ENCODE assay signal across 14 mouse cellular contexts in genomic region chr7:129842303-129843122, GRCm38 (mm10).
DNase-seq lines count a peak whose midpoint lies in the region; ATAC-seq lines count a peak whose summit lies in the region.
"Had no signal": no experiment of that assay in that cellular context is flagged by ENCODE, and none has a peak within 500 bp of the region (broad histone marks: within the 10 kb centered on the region; RNA-seq: fewer than 3 reads in every experiment).

No protein-coding gene starts in this region.

- no peaks in the 10 kb centered on the region for H3K27me3 ChIP-seq in intestine, embryonic 15.5 days (replicated peaks)
- H3K27me3 ChIP-seq: limb, embryonic 15.5 days had no signal

- H3K27ac ChIP-seq in intestine, embryonic 15.5 days: no peak overlapping the region
- H3K27ac ChIP-seq: limb, embryonic 15.5 days; macrophage had no signal

- no peaks in the 10 kb centered on the region for H3K36me3 ChIP-seq in intestine, embryonic 15.5 days
- H3K36me3 ChIP-seq: limb, embryonic 15.5 days had no signal

- H3K4me2 ChIP-seq in intestine, embryonic 15.5 days (replicated peaks): no peak overlapping the region
- H3K4me2 ChIP-seq: limb, embryonic 15.5 days had no signal

- H3K9me3 ChIP-seq in intestine, embryonic 15.5 days: no peaks in the 10 kb centered on the region
- H3K9me3 ChIP-seq: limb, embryonic 15.5 days had no signal

- ATAC-seq in intestine, embryonic 15.5 days: peak; percentile 53; the same call in 1 of the 2 replicates
- ATAC-seq: CD4-positive, CD25-positive, alpha-beta regulatory T cell, adult 4 months had no signal

- no peak overlapping the region for H3K9ac ChIP-seq in intestine, embryonic 15.5 days
- H3K9ac ChIP-seq: limb, embryonic 15.5 days had no signal

- peak; percentile 56 for DNase-seq in heart, adult 11 months
- DNase-seq in heart, adult 18-20 months: no peak
- peak; percentile 2 to 5 for DNase-seq in right cerebral cortex, adult 2 months (ENCODE audit: low spot score in 2 of 2)
- no peak for DNase-seq in right cerebral cortex, postnatal 25 days
- no peak for DNase-seq in lung, postnatal 36 days
- DNase-seq in kidney, adult 11 months: no peak
- DNase-seq in adrenal gland, postnatal 36 days: no peak
- DNase-seq: gastrocnemius, postnatal 25 days; heart, postnatal 14 days; kidney, postnatal 14 days had no signal

- H3K4me1 ChIP-seq in intestine, embryonic 15.5 days (replicated peaks): no peaks in the 10 kb centered on the region

- H3K4me3 ChIP-seq in intestine, embryonic 15.5 days (replicated peaks): no peak overlapping the region
- H3K4me3 ChIP-seq: limb, embryonic 15.5 days had no signal

- WGBS in intestine, embryonic 15.5 days: 72% methylated on average over 10 of the region's 10 CpGs

Comparison
In these comparisons a context has a peak if more than half of its experiments do, and no peak if none do; other contexts are left out.
1. DNase-seq: peak in heart, adult 11 months (single experiment) and right cerebral cortex, adult 2 months (2 of 2); none in heart, adult 18-20 months (0 of 2), right cerebral cortex, postnatal 25 days (single experiment), lung, postnatal 36 days (single experiment), kidney, adult 11 months (single experiment) and adrenal gland, postnatal 36 days (0 of 2).